Mouse (Mus musculus) heart, embryonic 11.5 days (tissue): ENCODE measurements around the gene Rab5a. TPM values are rescaled to one million over a fixed set of nuclear protein-coding genes. Genes with fewer than 3 reads are reported as not detected.
"Not testable (repeated sequence)": the region's sequence is repeated elsewhere in the genome, so short reads cannot be mapped to it uniquely, and the experiment has no call there.

Experiments
- ATAC-seq: fragments of 200-750 bp; cut with Nextera tagmentation; replicated peaks from 2 replicates; pipeline ENCODE4 v1.8.0; 2017; ENCODE audit warnings: moderate library complexity; ENCODE audit not compliant: insufficient number of reproducible peaks, low FRiP score, low TSS enrichment
- H3K27ac ChIP-seq: fragments of 300-500 bp; sonication (generic); 2 replicates; pipeline ENCODE4 v1.5.1; 2014; ENCODE audit warnings: mild to moderate bottlenecking, low read depth, low read length
- H3K27me3 ChIP-seq: fragments of 300-500 bp; sonication (generic); 2 replicates; pipeline ENCODE4 v1.6.1; 2014; ENCODE audit warnings: mild to moderate bottlenecking, low read length, mixed read lengths; ENCODE audit not compliant: control insufficient read depth, insufficient read depth
- H3K36me3 ChIP-seq: fragments of 300-500 bp; sonication (generic); 2 replicates; pipeline ENCODE4 v1.6.1; 2014; ENCODE audit warnings: mild to moderate bottlenecking, low read length, moderate library complexity, mixed read lengths; ENCODE audit not compliant: control insufficient read depth, insufficient read depth
- H3K4me1 ChIP-seq: fragments of 300-500 bp; sonication (generic); 2 replicates; pipeline ENCODE4 v1.6.1; 2014; ENCODE audit warnings: low read length; ENCODE audit not compliant: control insufficient read depth, insufficient read depth
- H3K4me2 ChIP-seq: fragments of 300-500 bp; sonication (generic); 2 replicates; pipeline ENCODE4 v1.6.1; 2014; ENCODE audit warnings: mild to moderate bottlenecking, moderate library complexity
- H3K4me3 ChIP-seq: fragments of 300-500 bp; sonication (generic); 2 replicates; pipeline ENCODE4 v1.5.1; 2014; ENCODE audit warnings: low read depth, low read length
- H3K9ac ChIP-seq: fragments of 300-500 bp; sonication (generic); 2 replicates; pipeline ENCODE4 v1.6.1; 2014; ENCODE audit warnings: mild to moderate bottlenecking, low read depth, low read length, moderate library complexity
- H3K9me3 ChIP-seq: fragments of 300-500 bp; sonication (generic); replicated peaks from 2 replicates; pipeline ENCODE4 v1.6.1; 2016; ENCODE audit warnings: low read length; ENCODE audit not compliant: control insufficient read depth
- WGBS: fragments of 180-500 bp; shearing (Covaris S2); extraction: QIAGEN DNeasy Blood & Tissue Kit; methylation state at CpG from one replicate; pipeline ENCODE4 v1.1.7; 2014; ENCODE audit not compliant: insufficient replicate concordance; 5-methylcytosine and 5-hydroxymethylcytosine counted together
- polyA plus RNA-seq: library from polyadenylated mRNA; unstranded; fragments of >200 nt; fragmentation: Nextera tagmentation; extraction: Ambion mirVana; gene quantifications from 2 replicates; pipeline ENCODE4 v1.2.1, GENCODE M21; 2014

Rab5a gene
- polyA plus RNA-seq, 1 experiment from 2014 or later = 78.0 TPM

DNA sequence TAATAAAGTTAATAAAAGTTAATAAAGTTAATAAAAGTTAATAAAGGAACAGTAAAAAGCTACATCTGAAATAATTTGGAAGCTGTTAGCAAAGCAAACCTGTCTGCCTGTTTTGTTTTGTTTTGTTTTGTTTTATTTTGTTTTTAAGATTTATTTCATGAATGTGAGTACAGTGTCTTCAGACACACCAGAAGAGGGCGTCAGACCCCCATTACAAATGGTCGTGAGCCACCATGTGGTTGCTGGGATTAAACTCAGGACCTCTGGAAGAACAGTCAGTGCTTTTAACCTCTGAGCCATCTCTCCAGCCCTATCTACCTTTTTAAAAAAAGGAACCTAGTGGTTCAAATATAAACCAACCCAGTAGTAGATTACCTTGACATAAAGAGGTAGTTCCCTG lies 52.1 kb downstream of the Rab5a start:
- Histone ChIP-seq H3K9me3 (no peaks in the 10 kb centered on the region), H3K4me3 (no peak overlapping the region), H3K4me2 (no peak overlapping the region), H3K27ac (no peak overlapping the region), H3K36me3 (no peaks in the 10 kb centered on the region), H3K4me1 (no peaks in the 10 kb centered on the region), H3K9ac (no peak overlapping the region), H3K27me3 (no peaks in the 10 kb centered on the region)
- ATAC-seq = no peak
- 51% methylated on average over 2 of the region's 2 CpGs for WGBS

- Histone ChIP-seq H3K4me2 (no peak overlapping the region), H3K4me3 (no peak overlapping the region), H3K27ac (no peak overlapping the region), H3K27me3 (no peaks in the 10 kb centered on the region), H3K9ac (no peak overlapping the region), H3K9me3 (no peaks in the 10 kb centered on the region), H3K36me3 (no peaks in the 10 kb centered on the region), H3K4me1 (no peaks in the 10 kb centered on the region)
- no peak for ATAC-seq
- 37% methylated on average over 2 of the region's 2 CpGs for WGBS
Observed at GRCm38 (mm10) chr17:53532425-53532824, 53.4 kb downstream of the Rab5a start.

- 81% methylated on average over 2 of the region's 2 CpGs for WGBS
- H3K27ac ChIP-seq, H3K4me1 ChIP-seq, H3K9ac ChIP-seq, ATAC-seq, H3K9me3 ChIP-seq, H3K36me3 ChIP-seq, H3K27me3 ChIP-seq, H3K4me3 ChIP-seq, H3K4me2 ChIP-seq: not testable (repeated sequence)
Observed at GRCm38 (mm10) chr17:53539351-53539750, 60.3 kb downstream of the Rab5a start, which contains the start of gene Pp2d1. TSS of gene Pp2d1 (minus strand) at chr17:53539451.

GRCm38 (mm10) chr17:53542536-53542935 lies 63.5 kb downstream of the Rab5a start:
- Histone ChIP-seq H3K27me3 (no peaks in the 10 kb centered on the region), H3K27ac (no peak overlapping the region), H3K4me3 (no peak overlapping the region), H3K4me2 (no peak overlapping the region), H3K36me3 (no peaks in the 10 kb centered on the region), H3K4me1 (no peaks in the 10 kb centered on the region), H3K9ac (no peak overlapping the region), H3K9me3 (no peaks in the 10 kb centered on the region)
- WGBS = 89% methylated on average over 4 of the region's 4 CpGs
- no peak for ATAC-seq

DNA sequence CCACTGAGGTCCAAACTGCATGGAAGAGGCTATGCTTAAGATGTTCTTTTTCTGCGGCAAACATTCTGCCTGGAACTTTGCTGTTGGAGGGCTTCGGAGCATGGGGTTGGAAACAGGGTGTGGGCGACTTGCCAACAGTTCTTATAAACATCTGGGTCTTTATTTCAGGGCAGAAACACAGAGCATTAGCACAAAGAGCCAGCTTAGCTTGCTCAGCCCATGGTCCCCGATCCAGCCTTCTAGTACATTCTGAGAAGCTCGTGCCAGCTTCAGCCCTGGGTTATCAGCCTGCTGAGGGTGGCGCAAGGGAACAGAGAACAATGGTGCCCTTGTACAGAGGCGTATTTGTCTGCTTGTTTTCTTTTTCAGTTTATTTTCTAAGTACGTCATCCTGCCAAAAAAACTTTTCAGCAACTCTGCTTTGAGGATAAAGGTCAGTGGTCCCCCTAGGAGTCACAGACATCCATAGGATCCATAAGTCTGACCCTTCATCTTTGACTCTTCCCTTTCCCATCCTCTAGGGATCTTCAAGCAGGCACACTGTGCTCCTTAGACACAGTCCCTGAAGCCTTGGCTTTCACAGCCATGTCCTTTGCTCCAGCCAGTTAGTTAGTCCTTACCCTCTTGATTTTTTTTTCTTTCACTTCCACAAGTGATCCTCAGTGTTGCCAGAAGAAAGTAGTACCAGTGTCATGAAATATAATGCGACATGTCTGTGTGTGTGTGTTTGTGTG lies 64.7 kb downstream of the Rab5a start:
- Histone ChIP-seq H3K27ac (no peak overlapping the region), H3K4me3 (no peak overlapping the region), H3K9ac (no peak overlapping the region), H3K4me1 (no peaks in the 10 kb centered on the region), H3K27me3 (no peaks in the 10 kb centered on the region), H3K36me3 (no peaks in the 10 kb centered on the region), H3K4me2 (no peak overlapping the region), H3K9me3 (no peaks in the 10 kb centered on the region)
- ATAC-seq = no peak
- WGBS = 63% methylated on average over 9 of the region's 9 CpGs

DNA sequence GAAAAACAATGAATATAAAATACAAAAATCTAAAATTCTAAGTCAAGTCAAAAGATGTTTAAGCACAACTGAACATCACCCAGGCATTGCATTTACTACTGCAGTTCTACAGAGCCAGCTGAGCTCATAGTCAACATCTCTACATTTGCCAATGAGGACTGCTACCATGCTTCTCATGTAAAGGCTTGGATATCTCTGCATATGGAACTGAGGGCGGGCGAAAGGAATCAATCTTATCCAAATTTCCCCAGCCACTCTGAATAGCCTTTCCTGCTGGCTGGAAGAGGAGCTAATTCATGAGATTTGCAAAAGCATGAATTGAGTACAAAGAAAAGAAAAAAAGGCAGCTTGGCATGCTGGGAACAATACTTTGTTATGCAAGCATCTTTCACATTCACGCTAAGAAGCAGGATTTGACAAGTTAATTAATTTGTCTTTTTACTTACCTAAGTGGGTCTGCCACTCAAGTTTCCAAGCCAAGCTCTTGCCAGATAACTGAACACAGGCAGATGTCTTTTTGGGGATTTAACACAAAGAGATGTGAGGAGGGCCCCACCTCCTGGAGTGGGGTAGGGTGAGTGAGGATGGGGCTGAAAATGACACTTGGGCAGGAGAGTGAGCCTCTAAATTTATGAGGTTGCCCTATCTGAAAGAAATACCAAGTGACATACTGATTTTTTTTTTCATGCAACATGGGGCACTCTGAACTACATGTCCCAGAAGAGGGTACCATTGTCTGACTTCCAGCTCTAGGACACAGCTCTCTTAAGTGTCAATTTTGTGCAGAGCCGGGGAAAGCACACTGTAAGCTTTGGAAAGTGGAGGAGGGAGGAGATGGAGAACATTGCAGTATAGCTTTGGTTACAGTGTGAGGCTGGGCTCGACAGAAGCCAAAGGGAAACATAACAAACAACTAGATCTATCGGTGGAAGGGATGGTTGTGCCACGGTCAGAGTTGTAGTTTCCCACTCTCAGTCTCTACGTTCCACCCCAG lies 72.6 kb downstream of the Rab5a start:
- ATAC-seq = no peak
- H3K4me2 ChIP-seq = no peak overlapping the region
- no peaks in the 10 kb centered on the region for H3K9me3 ChIP-seq
- no peak overlapping the region for H3K4me3 ChIP-seq
- no peaks in the 10 kb centered on the region for H3K36me3 ChIP-seq
- no peak overlapping the region for H3K9ac ChIP-seq
- H3K4me1 ChIP-seq = no peaks in the 10 kb centered on the region
- WGBS = 69% methylated on average over 8 of the region's 8 CpGs
- H3K27ac ChIP-seq = no peak overlapping the region
- H3K27me3 ChIP-seq = no peaks in the 10 kb centered on the region

DNA sequence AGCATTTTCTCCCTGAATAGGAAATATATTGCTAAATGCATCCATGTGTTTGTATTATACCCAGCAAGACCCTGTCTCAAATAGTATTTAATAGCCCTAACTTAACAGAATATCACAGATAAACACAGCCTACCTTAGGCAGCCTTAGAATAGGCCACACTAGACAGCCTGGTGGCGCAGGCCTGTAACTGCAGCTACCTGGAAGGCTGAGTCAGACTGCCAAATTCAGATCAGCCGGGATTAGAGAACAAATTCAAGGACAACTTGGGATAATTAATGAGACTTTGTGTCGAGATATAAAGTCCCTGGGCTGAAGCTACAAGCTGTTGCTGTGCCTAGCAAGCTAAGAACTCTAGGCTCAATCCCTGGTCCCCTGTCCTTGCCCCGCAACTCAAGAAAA lies 75.1 kb downstream of the Rab5a start:
- H3K9ac ChIP-seq = no peak overlapping the region
- no peak overlapping the region for H3K27ac ChIP-seq
- no peak overlapping the region for H3K4me3 ChIP-seq
- no peaks in the 10 kb centered on the region for H3K4me1 ChIP-seq
- no peak for ATAC-seq
- WGBS = 76% methylated on average over 4 of the region's 4 CpGs
- H3K9me3 ChIP-seq = no peaks in the 10 kb centered on the region
- no peak overlapping the region for H3K4me2 ChIP-seq
- H3K36me3 ChIP-seq = no peaks in the 10 kb centered on the region
- no peaks in the 10 kb centered on the region for H3K27me3 ChIP-seq

DNA sequence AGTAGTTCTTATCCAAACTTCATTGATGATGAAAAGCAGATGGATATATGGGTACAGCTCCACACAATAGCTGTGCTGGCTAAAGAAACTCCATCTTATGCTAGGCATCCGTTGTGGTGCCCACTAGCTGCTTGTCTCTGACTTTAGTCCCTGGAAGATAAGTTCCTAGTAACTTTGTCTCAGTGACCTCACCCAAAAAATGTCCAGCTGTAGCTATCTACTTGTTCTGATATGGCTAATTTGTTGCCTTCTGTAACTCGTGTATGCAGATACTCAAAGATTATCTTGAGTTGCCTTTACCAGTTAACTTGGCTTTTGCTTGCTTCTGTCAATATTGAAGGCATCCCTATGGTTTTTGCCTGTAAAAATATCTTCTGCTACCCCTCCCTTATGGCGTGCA lies 75.8 kb downstream of the Rab5a start:
- no peak overlapping the region for H3K4me2 ChIP-seq
- H3K36me3 ChIP-seq = no peaks in the 10 kb centered on the region
- no peak overlapping the region for H3K4me3 ChIP-seq
- H3K4me1 ChIP-seq = no peaks in the 10 kb centered on the region
- no peak overlapping the region for H3K27ac ChIP-seq
- ATAC-seq = no peak
- no peaks in the 10 kb centered on the region for H3K27me3 ChIP-seq
- 48% methylated on average over 3 of the region's 3 CpGs for WGBS
- H3K9ac ChIP-seq = no peak overlapping the region
- H3K9me3 ChIP-seq = no peaks in the 10 kb centered on the region
